Mouse (Mus musculus) CD4-positive, CD25-positive, alpha-beta regulatory T cell, adult 2 months (primary cell): ENCODE results near the gene Hoxd10.
A peak's percentile ranks its signal among the peaks of the same experiment; 100 is the strongest.

Source experiments
- DNase-seq: peaks from one replicate; pipeline ENCODE4 v3.0.0-alpha.2; 2012; ENCODE audit warnings: low read depth, low spot score

The Hoxd10 gene

GRCm38 (mm10) chr2:74709465-74710419 is 18.0 kb downstream of the Hoxd10 start:
- no peak for DNase-seq

- no peak for DNase-seq
Measured at GRCm38 (mm10) chr2:74710929-74711543, 19.3 kb downstream of the Hoxd10 start.

GRCm38 (mm10) chr2:74711721-74712621 is 20.2 kb downstream of the Hoxd10 start, which contains the start of the genes Hoxd3 and Hoxd4:
Hoxd3 (plus strand) TSS chr2:74711927.
Hoxd4 (plus strand) TSS chr2:74711929.
- no peak for DNase-seq

GRCm38 (mm10) chr2:74713239-74714150 is 21.8 kb downstream of the Hoxd10 start:
- DNase-seq, result no peak

- no peak for DNase-seq
Measured at GRCm38 (mm10) chr2:74714156-74714789, 22.5 kb downstream of the Hoxd10 start.

GRCm38 (mm10) chr2:74714881-74715280 is 23.2 kb downstream of the Hoxd10 start:
- DNase-seq, result no peak

- peak; percentile 81 for DNase-seq
Measured at GRCm38 (mm10) chr2:74715504-74716241, 23.9 kb downstream of the Hoxd10 start.

GRCm38 (mm10) chr2:74720384-74720783 is 28.7 kb downstream of the Hoxd10 start:
- no peak for DNase-seq

- no peak for DNase-seq
Measured at GRCm38 (mm10) chr2:74720955-74721491, 29.3 kb downstream of the Hoxd10 start.

GRCm38 (mm10) chr2:74721882-74722281 is 30.2 kb downstream of the Hoxd10 start:
- no peak for DNase-seq

GRCm38 (mm10) chr2:74722949-74723348 is 31.2 kb downstream of the Hoxd10 start:
- DNase-seq, result no peak

- no peak for DNase-seq
Measured at GRCm38 (mm10) chr2:74724244-74725015, 32.7 kb downstream of the Hoxd10 start.

GRCm38 (mm10) chr2:74725171-74725570 is 33.4 kb downstream of the Hoxd10 start:
- DNase-seq, result no peak

- DNase-seq, result no peak
Measured at GRCm38 (mm10) chr2:74726551-74726950, 34.8 kb downstream of the Hoxd10 start, which contains the start of gene Gm28230. Gm28230 (plus strand) TSS chr2:74726728.

- DNase-seq, result no peak
Measured at GRCm38 (mm10) chr2:74726973-74727639, 35.4 kb downstream of the Hoxd10 start.

GRCm38 (mm10) chr2:74727640-74728302 is 36.0 kb downstream of the Hoxd10 start:
- no peak for DNase-seq

GRCm38 (mm10) chr2:74728303-74728680 is 36.6 kb downstream of the Hoxd10 start:
- DNase-seq, result no peak
